Mouse (Mus musculus) embryonic facial prominence, embryonic 10.5 days (tissue): ENCODE data around the gene Ccn6. TPM values are rescaled to one million over a fixed set of nuclear protein-coding genes. Genes with fewer than 3 reads are reported as not detected.

Experiments used
- DNase-seq: peaks from one replicate; pipeline ENCODE4 v3.0.0-alpha.2; 2017; ENCODE audit warnings: low spot score
- H3K27ac ChIP-seq: fragments of 300-500 bp; sonication (generic); replicated peaks from 2 replicates; pipeline ENCODE4 v1.5.1; 2016; ENCODE audit warnings: mild to moderate bottlenecking
- H3K27me3 ChIP-seq: fragments of 300-500 bp; sonication (generic); replicated peaks from 2 replicates; pipeline ENCODE4 v1.6.1; 2016; ENCODE audit warnings: low read depth, mild to moderate bottlenecking; ENCODE audit not compliant: poor library complexity, severe bottlenecking
- H3K36me3 ChIP-seq: fragments of 300-500 bp; sonication (generic); replicated peaks from 2 replicates; pipeline ENCODE4 v1.6.1; 2016; ENCODE audit warnings: mild to moderate bottlenecking, moderate library complexity
- H3K4me1 ChIP-seq: fragments of 300-500 bp; sonication (generic); 2 replicates; pipeline ENCODE4 v1.6.1; 2016
- H3K4me3 ChIP-seq: fragments of 300-500 bp; sonication (generic); 2 replicates; pipeline ENCODE4 v1.5.1; 2016; ENCODE audit warnings: mild to moderate bottlenecking, moderate library complexity
- H3K9me3 ChIP-seq: fragments of 300-500 bp; sonication (generic); 2 replicates; pipeline ENCODE4 v1.6.1; 2016; ENCODE audit warnings: mild to moderate bottlenecking
- WGBS: fragments of 180-500 bp; shearing (Covaris S2); methylation state at CpG from one replicate; pipeline ENCODE4 v1.1.7; 2016; 5-methylcytosine and 5-hydroxymethylcytosine counted together
- polyA plus RNA-seq: library from polyadenylated mRNA; unstranded; fragments of >200 nt; fragmentation: Nextera tagmentation; extraction: Ambion mirVana; gene quantifications from 2 replicates; pipeline ENCODE4 v1.2.1, GENCODE M21; 2016

Ccn6 gene
- polyA plus RNA-seq, 1 experiment from 2014 or later, result 0.36 TPM

DNA sequence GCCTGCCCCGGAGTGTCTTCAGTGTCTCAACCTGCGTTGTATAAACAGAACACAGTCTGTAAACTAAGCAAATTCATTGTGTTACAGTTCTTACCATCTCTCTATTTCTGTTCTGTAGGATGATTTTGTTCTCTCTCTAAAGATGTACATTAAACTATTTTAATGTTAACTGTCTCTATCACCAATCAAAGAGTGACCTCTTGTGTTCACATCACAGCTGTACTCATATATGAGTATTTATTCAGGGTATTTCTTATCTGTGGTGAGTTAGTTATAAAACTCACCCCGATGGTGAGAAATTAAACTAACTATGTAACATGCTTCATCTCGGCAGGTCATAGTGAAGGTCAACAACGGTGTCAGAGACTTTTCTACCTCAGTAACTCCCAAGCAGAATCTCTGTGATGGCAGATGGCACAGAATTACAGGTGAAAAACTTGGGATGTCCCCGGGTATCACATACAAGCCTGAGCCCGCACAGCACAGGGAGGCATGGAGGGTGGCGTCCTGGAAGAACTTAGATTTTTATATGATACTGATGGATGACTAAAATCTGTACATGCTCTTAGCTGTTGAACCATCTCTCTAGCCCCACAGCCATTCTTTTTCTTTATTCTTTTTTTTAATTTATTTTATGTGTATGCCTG lies 58.7 kb downstream of the Ccn6 start:
- Histone ChIP-seq H3K27ac (no peak overlapping the region), H3K4me1 (no peaks in the 10 kb centered on the region), H3K9me3 (0 out of 2 replicates have a peak, but pooled peaks cover 2% of the 10 kb centered on the region), H3K27me3 (no peaks in the 10 kb centered on the region), H3K4me3 (no peak overlapping the region), H3K36me3 (peaks cover 7% of the 10 kb centered on the region; the same call in 1 of the 2 replicates)
- DNase-seq, result no peak
- WGBS, result 94% methylated on average over 8 of the region's 8 CpGs

Other genes with a start within 250 kb of the Ccn6 start
- gene Lama4, start 198.3 kb downstream of the Ccn6 start, polyA plus RNA-seq, result 19.9 and 25.3 TPM in 2 replicates
- 10.8 and 12.2 TPM in 2 replicates for gene Fam229b, start 29.9 kb downstream of the Ccn6 start, polyA plus RNA-seq
- 24.7 and 25.5 TPM in 2 replicates for gene Tube1, start 29.8 kb downstream of the Ccn6 start, polyA plus RNA-seq
- 20.2 and 21.5 TPM in 2 replicates for gene Fyn, start 205.1 kb upstream of the Ccn6 start, polyA plus RNA-seq